ENCODE assay signal across 10 mouse cellular contexts in the genomic region with DNA sequence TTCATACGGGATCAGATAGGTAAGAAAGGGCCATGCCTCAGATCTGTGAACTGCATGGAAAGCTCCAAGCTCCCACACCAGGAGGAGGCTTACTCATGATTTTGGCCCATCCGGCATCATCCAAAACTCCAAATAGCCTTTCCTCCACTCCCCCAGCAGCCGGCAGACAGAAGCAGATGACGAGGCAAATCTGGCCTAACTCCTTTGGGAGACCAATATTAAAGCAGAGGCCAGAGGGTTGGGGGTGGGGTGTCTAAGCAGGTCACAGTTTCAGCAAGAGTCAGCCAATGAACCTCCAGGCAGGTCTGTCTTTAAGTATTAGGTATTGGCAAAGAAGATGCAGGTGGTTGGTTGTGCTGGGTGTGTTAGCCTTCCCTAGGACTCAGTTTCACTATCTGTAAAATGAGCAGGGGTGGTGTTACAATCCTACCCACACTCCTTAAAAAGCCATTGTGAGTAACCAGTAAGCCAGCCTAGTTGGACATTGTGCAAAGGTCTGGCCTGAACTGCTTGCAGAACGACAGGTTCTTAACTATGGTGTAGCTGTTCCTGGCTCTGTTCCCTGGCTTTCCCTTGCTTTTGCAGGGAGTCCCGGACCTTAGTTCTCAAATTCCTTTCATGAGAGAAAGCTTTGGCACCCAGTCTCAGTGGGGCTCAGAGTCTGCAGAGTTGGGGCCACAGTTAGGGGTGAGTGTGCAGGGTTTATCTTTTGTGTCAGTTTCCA. TPM values are rescaled to one million over a fixed set of nuclear protein-coding genes. Genes with fewer than 3 reads are reported as not detected.
DNase-seq lines count a peak whose midpoint lies in the region; ATAC-seq and TF ChIP-seq lines count a peak whose summit lies in the region.
"Had no signal": no experiment of that assay in that cellular context is flagged by ENCODE, and none has a peak within 500 bp of the region (broad histone marks: within the 10 kb centered on the region; RNA-seq: fewer than 3 reads in every experiment).

No protein-coding gene starts in this region.

- no peak overlapping the region for H3K9ac ChIP-seq in lung, embryonic 14.5 days
- peak overlapping the region; percentile 62 for H3K9ac ChIP-seq in heart, embryonic 14.5 days (ENCODE audit: low read length)
- H3K9ac ChIP-seq in stomach, embryonic 15.5 days = no peak overlapping the region
- H3K9ac ChIP-seq: midbrain, embryonic 15.5 days had no signal

- H3K4me3 ChIP-seq in lung, embryonic 14.5 days (ENCODE audit: low read depth, low read length) = no peak overlapping the region
- H3K4me3 ChIP-seq in heart, embryonic 14.5 days (ENCODE audit: control insufficient read depth in 1 of 2, insufficient read depth in 1 of 2, low read depth in 1 of 2, low read length in 2 of 2) = peak overlapping the region; percentile 29 to 33
- peak overlapping the region; percentile 28 for H3K4me3 ChIP-seq in stomach, embryonic 15.5 days (replicated peaks)
- H3K4me3 ChIP-seq: midbrain, embryonic 15.5 days had no signal

- TF ChIP-seq CTCF in lung, embryonic 14.5 days (IDR thresholded peaks at IDR 0.05; ENCODE audit: low read depth) = no peak

- 67% methylated on average over 6 of the region's 6 CpGs for WGBS in lung, embryonic 14.5 days
- WGBS in heart, embryonic 14.5 days = 30% methylated on average over 6 of the region's 6 CpGs
- WGBS in stomach, embryonic 15.5 days = 49% methylated on average over 6 of the region's 6 CpGs

- peak; percentile 19 to 48 for DNase-seq in adrenal gland, postnatal 36 days
- no peak for DNase-seq in adrenal gland, adult 8-10 months
- no peak for DNase-seq in lung, embryonic 14.5 days
- no peak for DNase-seq in lung, postnatal 4 days
- no peak for DNase-seq in thymus, postnatal 0 days (ENCODE audit: low spot score)
- DNase-seq in urinary bladder, postnatal 25 days (ENCODE audit: low spot score) = no peak

- H3K27me3 ChIP-seq in lung, embryonic 14.5 days (ENCODE audit: insufficient read depth, low read length) = no peaks in the 10 kb centered on the region
- no peaks in the 10 kb centered on the region for H3K27me3 ChIP-seq in heart, embryonic 14.5 days (ENCODE audit: control insufficient read depth, insufficient read depth, low read length)
- H3K27me3 ChIP-seq in stomach, embryonic 15.5 days (replicated peaks) = no peaks in the 10 kb centered on the region
- H3K27me3 ChIP-seq: midbrain, embryonic 15.5 days had no signal

- H3K27ac ChIP-seq in lung, embryonic 14.5 days (ENCODE audit: low read depth) = no peak overlapping the region
- peak overlapping the region; percentile 12 to 34; a peak in 2 of 4 replicates for H3K27ac ChIP-seq in heart, embryonic 14.5 days (replicated peaks in 1 of 2; ENCODE audit: control insufficient read depth in 1 of 2, insufficient read depth in 1 of 2, low read depth in 2 of 2, low read length in 2 of 2)
- peak overlapping the region; percentile 87; the same call in 1 of the 2 replicates for H3K27ac ChIP-seq in stomach, embryonic 15.5 days

- peak overlapping the region; percentile 46; the same call in 1 of the 2 replicates for H3K4me2 ChIP-seq in lung, embryonic 14.5 days
- peak overlapping the region; percentile 56 for H3K4me2 ChIP-seq in heart, embryonic 14.5 days (ENCODE audit: low read length)
- H3K4me2 ChIP-seq in stomach, embryonic 15.5 days = peak overlapping the region; percentile 49
- H3K4me2 ChIP-seq: midbrain, embryonic 15.5 days had no signal

- H3K4me1 ChIP-seq in lung, embryonic 14.5 days (ENCODE audit: insufficient read depth) = peaks cover 32% of the 10 kb centered on the region
- peaks cover 24 to 46% of the 10 kb centered on the region in 2 experiments for H3K4me1 ChIP-seq in heart, embryonic 14.5 days (ENCODE audit: control insufficient read depth in 2 of 2, insufficient read depth in 2 of 2, low read length in 2 of 2)
- H3K4me1 ChIP-seq in stomach, embryonic 15.5 days = peaks cover 43% of the 10 kb centered on the region

- ATAC-seq in lung, embryonic 14.5 days (ENCODE audit: insufficient read depth) = no peak
- ATAC-seq in heart, embryonic 14.5 days (ENCODE audit: insufficient number of reproducible peaks, insufficient read depth, low FRiP score, low read depth) = no peak
- ATAC-seq in stomach, embryonic 15.5 days (ENCODE audit: insufficient read depth, low FRiP score, low read depth) = no peak
- ATAC-seq: midbrain, embryonic 15.5 days had no signal

- H3K9me3 ChIP-seq in lung, embryonic 14.5 days (ENCODE audit: low read depth, low read length) = no peaks in the 10 kb centered on the region
- H3K9me3 ChIP-seq in heart, embryonic 14.5 days (ENCODE audit: control insufficient read depth, low read length) = no peaks in the 10 kb centered on the region
- no peaks in the 10 kb centered on the region for H3K9me3 ChIP-seq in stomach, embryonic 15.5 days
- H3K9me3 ChIP-seq: midbrain, embryonic 15.5 days had no signal

- no peaks in the 10 kb centered on the region for H3K36me3 ChIP-seq in lung, embryonic 14.5 days (ENCODE audit: insufficient read depth)
- H3K36me3 ChIP-seq in heart, embryonic 14.5 days (ENCODE audit: control insufficient read depth, insufficient read depth, low read length) = peaks cover 20% of the 10 kb centered on the region
- H3K36me3 ChIP-seq in stomach, embryonic 15.5 days = no peaks in the 10 kb centered on the region
- H3K36me3 ChIP-seq: midbrain, embryonic 15.5 days had no signal

RNA-seq across cellular contexts. Expression of gene Hspb8, which starts 3.2 kb away (rescaled TPM):
- 100 to 1,000 TPM; 106 to 228 TPM for total RNA-seq in adrenal gland, postnatal 36 days (2021)
- 100 to 1,000 TPM; 111 to 179 (median 142) TPM for total RNA-seq in adrenal gland, adult 8-10 months (2022)
- 8.1 and 11.1 TPM in 2 replicates for polyA plus RNA-seq in lung, embryonic 14.5 days (2014; fragmentation: Nextera tagmentation; extraction: Ambion mirVana)
- 30.4 and 31.7 TPM in 2 replicates for polyA plus RNA-seq in heart, embryonic 14.5 days (2014; fragmentation: Nextera tagmentation; extraction: Ambion mirVana)
- polyA plus RNA-seq in stomach, embryonic 15.5 days (2015; fragmentation: Nextera tagmentation; extraction: Ambion mirVana) = 23.0 and 27.2 TPM in 2 replicates
- polyA plus RNA-seq in thymus, postnatal 0 days (2015; fragmentation: Nextera tagmentation; extraction: Ambion mirVana) = 13.8 and 14.4 TPM in 2 replicates
- total RNA-seq: hematopoietic stem cell, adult 5-6 weeks had no signal

Comparison
In these comparisons a context has a peak if more than half of its experiments do, and no peak if none do; other contexts are left out.
1. DNase-seq: peak in adrenal gland, postnatal 36 days (2 of 2); none in adrenal gland, adult 8-10 months (single experiment), lung, embryonic 14.5 days (single experiment), lung, postnatal 4 days (0 of 2), thymus, postnatal 0 days (single experiment) and urinary bladder, postnatal 25 days (single experiment).
2. Peak in every context shown above with its lines, with median percentiles within 50 percentile points of each other: H3K4me2 ChIP-seq.